Mouse (Mus musculus) cerebellum, postnatal 14 days (tissue): Measurements from ENCODE around the gene Utp15.

ENCODE experiments used
- DNase-seq, 2 experiments: peaks; one replicate each; pipeline ENCODE4 v3.0.0; 2021; ENCODE audit warnings: mixed read lengths in 2 of 2

The Utp15 gene

DNA sequence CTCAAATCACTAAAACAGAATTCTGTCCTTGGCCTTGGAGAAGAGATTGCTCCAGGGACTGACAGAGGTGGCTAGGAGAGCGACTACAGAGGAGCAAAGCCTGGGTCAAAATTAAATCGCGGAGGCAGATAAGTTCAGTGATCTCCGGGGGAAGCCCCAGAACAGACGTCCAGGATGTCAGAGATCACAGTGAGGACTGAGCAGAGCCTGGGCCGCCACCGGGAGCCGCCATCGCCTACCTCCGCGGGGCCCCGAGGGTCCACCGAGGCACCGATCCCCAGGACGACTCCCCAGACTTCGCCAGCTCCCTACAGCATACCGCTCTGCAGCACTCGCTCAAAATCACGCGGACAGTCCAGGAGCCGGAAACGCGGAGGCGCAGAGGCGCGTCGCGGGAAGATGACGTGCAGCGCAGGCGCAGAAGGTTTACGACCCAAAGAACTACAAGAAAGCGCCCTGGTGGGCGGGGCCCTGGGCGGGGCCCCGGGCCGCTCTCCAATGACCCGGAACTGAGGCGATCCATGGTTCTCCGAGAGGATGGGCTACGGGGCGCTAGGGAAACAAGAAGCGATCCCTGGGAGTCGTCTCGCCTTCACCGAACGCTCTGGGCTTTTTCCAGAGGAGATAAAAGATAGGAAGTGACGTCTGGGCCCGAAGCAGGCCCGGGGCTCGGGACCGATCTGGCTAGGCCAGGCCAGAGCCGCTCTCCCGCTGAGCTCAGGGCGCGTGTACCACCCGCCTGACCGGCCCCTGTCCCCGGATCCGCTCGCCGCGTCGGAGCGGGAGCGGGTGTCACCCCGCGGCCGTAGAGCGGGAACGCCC is at the start of gene Utp15, which contains the start of gene Ankra2:
Gene Utp15, minus strand, starts transcription at position 406 of the 822 bp plus-strand sequence.
Gene Ankra2, plus strand, starts transcription at position 439 of the 822 bp plus-strand sequence.
- peak; percentile 99 for DNase-seq

- no peak for DNase-seq
Measured at GRCm38 (mm10) chr13:98311597-98311996, 48.8 kb upstream of the Utp15 start.

- DNase-seq = no peak
Measured at GRCm38 (mm10) chr13:98308724-98309123, 45.9 kb upstream of the Utp15 start.

- DNase-seq = no peak
Measured at GRCm38 (mm10) chr13:98308004-98308403, 45.2 kb upstream of the Utp15 start.

GRCm38 (mm10) chr13:98306852-98307475 is 44.1 kb upstream of the Utp15 start:
- no peak for DNase-seq

DNA sequence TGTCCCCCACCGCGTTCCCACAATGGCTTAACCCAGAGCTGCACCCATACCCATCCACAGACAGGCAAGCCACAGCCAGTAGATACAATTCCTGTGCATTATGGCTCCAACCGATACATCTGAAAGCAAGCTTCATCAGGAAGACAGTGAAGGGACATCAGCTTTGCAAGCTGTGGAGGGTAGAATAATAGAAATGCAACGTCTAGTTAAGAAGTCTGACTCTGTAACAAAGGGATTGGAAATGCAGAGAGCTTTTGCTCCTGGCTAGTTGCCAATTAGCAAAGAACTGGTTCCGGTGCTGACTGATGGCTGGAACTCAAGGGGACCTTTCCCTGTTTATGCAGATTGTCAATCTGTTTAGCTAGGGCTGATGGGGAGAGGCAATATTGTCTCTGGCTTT is 43.6 kb upstream of the Utp15 start:
- DNase-seq = no peak

GRCm38 (mm10) chr13:98305257-98305656 is 42.4 kb upstream of the Utp15 start:
- no peak for DNase-seq

GRCm38 (mm10) chr13:98298833-98299758 is 36.3 kb upstream of the Utp15 start:
- peak; percentile 86 to 90 for DNase-seq

DNA sequence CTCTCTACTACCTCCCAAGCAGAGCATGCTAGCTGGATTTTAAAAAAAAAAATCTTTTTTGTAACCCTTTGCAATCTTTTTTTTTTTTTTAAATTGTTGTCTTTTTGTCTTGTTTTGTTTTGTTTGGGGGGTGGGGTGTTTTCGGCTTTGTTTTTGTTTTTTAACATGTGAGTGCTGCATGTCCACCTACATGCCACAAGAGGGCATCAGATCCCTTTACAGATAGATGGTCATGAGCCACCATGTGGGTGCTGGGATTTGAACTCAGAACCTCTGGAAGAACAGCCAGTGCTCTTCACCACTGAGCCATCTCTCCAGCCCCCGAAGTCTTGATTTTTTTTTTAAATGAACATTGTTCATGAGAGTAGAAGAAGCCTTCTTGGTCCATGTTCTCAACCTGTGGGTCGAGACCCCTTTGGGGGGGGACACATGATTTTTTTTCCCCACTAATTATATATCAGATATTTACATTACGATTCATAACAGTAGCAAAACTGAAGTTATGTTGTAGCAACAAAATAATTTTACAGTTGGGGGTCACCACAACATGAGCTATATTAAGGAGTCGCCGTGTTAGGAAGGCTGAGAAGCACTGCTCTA is 35.1 kb upstream of the Utp15 start:
- no peak for DNase-seq

- no peak for DNase-seq
Measured at GRCm38 (mm10) chr13:98296072-98296471, 33.2 kb upstream of the Utp15 start.

- no peak for DNase-seq
Measured at GRCm38 (mm10) chr13:98291712-98292111, 28.9 kb upstream of the Utp15 start.

- DNase-seq = no peak
Measured at GRCm38 (mm10) chr13:98290719-98291118, 27.9 kb upstream of the Utp15 start.

GRCm38 (mm10) chr13:98280990-98281650 is 18.3 kb upstream of the Utp15 start:
- no peak for DNase-seq

GRCm38 (mm10) chr13:98279686-98280085 is 16.8 kb upstream of the Utp15 start, which contains the start of gene Gm21976:
Gm21976 (plus strand) TSS chr13:98279887.
- DNase-seq = no peak

GRCm38 (mm10) chr13:98277501-98277900 is 14.7 kb upstream of the Utp15 start:
- no peak for DNase-seq

GRCm38 (mm10) chr13:98276253-98276652 is 13.4 kb upstream of the Utp15 start:
- DNase-seq = no peak

GRCm38 (mm10) chr13:98275646-98276045 is 12.8 kb upstream of the Utp15 start:
- no peak for DNase-seq

DNA sequence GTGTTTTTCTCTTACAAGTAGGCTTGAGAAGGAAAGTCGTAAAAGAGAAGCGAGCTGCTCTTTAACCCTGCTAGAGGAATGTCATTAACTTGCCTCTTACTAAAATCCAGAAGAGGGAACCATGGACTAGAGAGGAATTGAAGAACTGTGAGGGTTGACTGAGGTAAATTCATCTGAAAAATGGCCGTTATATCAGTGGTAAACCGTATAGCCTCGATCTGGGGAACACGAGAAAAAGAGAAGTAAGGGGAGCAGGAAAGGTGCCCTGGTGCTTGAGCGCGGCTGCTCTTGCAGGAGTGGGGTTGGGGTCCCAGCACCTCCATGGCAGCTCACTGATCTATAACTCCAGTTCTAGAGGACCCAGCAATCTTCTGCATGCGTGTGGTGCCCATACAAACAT is 11.2 kb upstream of the Utp15 start:
- DNase-seq = no peak

GRCm38 (mm10) chr13:98264111-98264510 is 1.3 kb upstream of the Utp15 start:
- peak in 1 of 2 experiments; percentile 7 for DNase-seq

- no peak for DNase-seq
Measured at GRCm38 (mm10) chr13:98263458-98263987, 682 bp upstream of the Utp15 start.

DNA sequence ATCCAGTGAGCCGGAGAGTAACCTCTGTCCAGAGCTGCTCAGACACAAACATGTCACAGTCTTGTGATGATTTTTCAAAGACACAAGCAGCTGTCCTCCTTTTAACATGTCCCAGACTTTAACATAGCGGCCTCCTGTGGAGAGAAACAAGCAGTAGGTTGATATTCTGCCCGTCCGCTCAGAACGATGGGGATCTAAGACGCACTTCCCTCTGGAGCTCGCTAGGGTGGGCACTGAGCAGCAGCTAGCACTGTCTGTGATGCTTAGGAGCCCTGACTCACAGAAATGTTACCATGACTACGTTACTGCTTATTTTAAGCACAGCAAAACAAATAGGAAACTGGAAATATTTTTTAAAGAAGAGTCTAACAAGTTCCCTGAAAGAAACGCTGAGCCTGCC is 7.9 kb downstream of the Utp15 start:
- DNase-seq = no peak

DNA sequence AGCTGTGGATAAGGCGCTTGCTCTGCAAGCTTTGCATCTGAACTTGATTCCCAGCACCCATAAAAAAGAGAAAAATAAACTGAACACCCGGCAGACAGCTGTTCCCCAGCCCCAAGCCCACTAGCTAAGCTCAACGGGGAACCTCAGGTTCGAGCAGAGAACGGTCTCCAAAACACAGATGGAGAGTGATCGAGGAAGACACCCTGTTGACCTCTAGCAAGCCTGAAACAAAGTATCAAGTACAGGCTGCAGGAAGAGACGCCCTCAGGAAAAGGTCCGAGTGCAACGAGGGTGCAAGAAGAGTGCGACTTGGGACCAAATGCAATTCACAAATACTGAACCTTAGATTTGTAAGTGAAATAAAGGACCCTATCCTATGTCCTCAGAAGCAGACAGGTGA is 13.2 kb downstream of the Utp15 start:
- no peak for DNase-seq
